Mouse (Mus musculus) cortical plate, adult 2 months (tissue): ENCODE measurements at regions not wholly inside any gene's neighbourhood (a gene's known extent, or its start where the extent isn't known, plus 50 kb on each side); places are given as distances from the start of the nearest gene placed in this dataset.

Experiments
- CTCF ChIP-seq: fragments of 200-500 bp; IDR thresholded peaks from 2 replicates; pipeline ENCODE4 v1.5.1; 2011; ENCODE audit warnings: mild to moderate bottlenecking, control low read depth, low read length; ENCODE audit not compliant: insufficient read depth; ENCODE audit errors: extremely low read depth
- POLR2A ChIP-seq: fragments of 200-500 bp; IDR thresholded peaks from 2 replicates; pipeline ENCODE4 v1.6.1; 2011; ENCODE audit warnings: mild to moderate bottlenecking, low read length, control low read depth; ENCODE audit not compliant: insufficient read depth; ENCODE audit errors: extremely low read depth

DNA sequence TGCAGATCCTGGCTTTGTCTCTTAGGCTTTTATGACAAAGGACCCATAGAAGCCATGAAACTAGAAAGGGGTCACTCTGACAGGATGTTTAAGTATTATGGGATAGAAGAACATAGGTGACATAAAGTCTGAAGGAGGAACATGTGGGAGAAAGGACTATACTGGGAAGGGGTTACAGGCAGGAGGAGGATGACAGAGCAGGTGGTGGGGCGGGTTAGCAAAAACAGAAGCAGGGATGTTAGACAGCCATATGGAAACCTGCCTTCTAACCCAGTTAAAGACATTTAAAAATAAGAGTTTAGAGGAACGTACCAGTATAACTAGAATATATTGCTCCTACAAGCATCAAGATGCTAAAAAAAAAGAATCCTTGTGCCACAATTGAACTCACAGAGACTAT lies 438.9 kb upstream of the Htr2a start:
- no peak for TF ChIP-seq POLR2A
- TF ChIP-seq CTCF, result no peak
